Mouse (Mus musculus) frontal cortex, adult (tissue): Measurements from ENCODE around the gene Rdh12.
"Not testable (repeated sequence)": the region's sequence is repeated elsewhere in the genome, so short reads cannot be mapped to it uniquely, and the experiment has no call there.

Experiments used
- ATAC-seq: cut with Nextera tagmentation; 2 replicates; pipeline ENCODE4 v1.9.2; 2017; ENCODE audit warnings: mild to moderate bottlenecking, moderate library complexity, mixed read lengths; ENCODE audit not compliant: low TSS enrichment

The Rdh12 gene

DNA sequence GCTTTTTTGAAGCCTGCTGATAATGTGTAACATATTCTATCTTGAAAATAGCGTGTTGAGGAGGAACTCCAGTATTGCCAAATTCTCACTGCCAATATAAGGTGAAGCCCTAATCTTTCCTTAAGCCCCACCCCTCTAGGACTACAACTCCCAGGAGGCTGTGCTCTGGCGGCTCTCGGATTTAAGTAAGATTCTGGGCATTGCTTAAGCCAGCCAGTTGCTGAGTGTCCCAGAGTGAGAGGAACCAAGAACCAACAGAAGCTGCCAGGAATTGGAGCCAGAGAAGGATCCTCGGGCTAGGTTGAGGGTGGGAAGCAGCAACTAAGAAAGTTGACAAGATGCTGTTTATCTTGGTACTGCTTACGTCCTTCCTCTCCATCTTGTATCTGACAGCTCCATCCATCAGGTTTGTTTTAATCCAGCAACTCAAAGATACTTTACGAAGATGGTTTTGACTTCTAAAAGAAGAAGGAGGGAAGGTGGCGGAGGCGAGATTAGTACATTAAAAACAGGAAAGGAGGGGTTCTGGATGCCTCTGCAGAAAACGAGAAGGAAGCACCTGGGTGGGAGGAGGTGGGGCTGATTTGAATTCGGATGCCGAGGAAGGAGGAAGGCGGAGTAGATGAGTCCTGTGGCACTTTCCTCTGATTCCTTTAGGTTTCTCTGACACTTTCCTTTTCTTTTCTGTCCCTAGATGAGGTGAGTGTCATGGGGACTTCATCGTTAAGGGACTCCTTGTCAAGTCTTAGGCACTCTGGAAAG lies at the start of gene Rdh12:
Gene Rdh12, plus strand, starts transcription at position 212 of the 762 bp plus-strand sequence.
- peak; percentile 100 for ATAC-seq

DNA sequence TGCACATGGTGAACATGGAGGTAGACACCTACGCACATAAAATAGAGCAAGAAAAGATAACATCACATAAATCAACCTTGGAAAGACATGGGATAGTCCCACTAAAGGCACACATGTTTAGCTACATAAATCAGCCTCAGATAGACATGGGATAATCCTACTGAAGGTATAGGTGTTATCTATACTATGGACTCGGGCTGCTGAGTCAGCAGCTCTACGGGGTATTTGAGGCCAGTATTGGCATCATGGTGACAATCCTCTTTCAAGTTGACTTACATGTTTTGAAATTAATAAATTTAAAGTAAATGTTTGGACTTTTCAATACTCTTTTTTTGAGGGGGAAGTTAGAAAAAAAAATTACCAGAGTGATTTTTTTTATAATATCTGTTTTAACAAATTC lies 45.8 kb upstream of the Rdh12 start:
- ATAC-seq: no peak

DNA sequence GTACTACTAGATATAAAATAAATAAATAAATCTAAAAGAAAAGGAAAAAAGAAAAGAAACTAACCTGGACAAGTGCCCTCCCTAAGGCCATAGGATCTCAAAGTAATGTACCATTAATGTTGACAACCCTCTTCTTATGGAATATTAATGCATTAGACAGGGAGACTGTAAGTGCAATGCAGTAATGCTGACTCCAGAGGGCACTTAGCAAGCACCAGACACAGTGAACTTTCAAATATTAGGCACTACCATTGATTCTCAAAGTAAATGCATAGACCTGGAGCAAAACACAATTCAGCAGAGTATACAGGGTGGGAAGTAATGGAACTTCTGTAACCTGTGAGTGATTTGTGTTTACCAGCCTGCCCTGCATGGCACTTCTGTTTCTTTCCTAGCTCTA lies 39.5 kb upstream of the Rdh12 start:
- no peak for ATAC-seq

DNA sequence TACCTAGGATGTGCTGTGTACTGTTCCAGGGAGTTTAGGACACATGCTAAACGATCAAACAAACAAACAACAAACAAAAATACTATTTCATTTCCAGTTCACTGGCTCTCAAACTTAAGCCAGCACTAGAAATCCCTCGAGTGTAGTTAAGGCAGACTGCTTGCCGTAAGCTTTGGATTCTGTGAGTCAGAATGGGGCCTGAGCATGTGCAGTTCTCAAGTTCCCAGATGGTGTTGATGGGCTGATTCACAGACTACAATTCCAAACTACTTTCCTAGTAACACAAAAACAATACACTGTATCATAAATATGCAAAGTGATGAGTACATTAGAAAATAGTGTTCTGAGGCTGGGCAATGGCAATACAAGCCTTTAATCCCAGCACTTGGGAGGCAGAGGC lies 38.3 kb upstream of the Rdh12 start:
- no peak for ATAC-seq

DNA sequence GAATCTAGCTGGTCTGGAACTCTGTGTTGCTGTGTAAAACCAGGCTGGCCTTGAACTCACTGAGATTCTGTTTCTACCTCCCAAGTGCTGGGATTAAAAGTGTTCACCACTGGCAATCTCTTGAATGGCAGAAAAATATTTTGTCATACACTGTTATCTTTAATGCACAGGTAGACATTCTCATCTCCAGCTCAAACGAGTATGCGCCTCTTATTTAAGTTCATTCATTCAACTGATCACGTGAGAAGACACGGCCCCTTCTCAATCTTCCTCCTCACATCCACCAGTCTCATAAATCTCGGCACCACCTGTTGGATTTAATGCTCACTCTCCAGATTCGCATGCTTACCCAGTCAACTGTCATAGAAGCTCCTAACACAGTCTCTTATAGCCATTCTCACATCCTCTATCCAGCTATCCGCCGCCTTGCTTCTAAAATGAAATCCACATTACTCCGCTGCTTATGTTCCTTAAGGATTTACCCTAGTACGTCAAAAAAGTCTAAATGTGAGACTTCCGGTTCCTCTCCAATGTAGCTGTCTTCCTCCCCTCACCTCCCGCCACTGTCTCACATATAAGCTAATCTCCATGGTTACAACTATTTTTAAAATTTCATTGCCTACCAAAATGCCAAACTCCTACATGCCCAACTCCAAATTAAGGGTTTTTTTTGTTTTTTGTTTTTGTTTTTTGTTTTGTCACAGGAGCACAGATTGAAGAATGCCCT lies 37.3 kb upstream of the Rdh12 start:
- ATAC-seq: peak; percentile 31; the same call in 1 of the 2 replicates

DNA sequence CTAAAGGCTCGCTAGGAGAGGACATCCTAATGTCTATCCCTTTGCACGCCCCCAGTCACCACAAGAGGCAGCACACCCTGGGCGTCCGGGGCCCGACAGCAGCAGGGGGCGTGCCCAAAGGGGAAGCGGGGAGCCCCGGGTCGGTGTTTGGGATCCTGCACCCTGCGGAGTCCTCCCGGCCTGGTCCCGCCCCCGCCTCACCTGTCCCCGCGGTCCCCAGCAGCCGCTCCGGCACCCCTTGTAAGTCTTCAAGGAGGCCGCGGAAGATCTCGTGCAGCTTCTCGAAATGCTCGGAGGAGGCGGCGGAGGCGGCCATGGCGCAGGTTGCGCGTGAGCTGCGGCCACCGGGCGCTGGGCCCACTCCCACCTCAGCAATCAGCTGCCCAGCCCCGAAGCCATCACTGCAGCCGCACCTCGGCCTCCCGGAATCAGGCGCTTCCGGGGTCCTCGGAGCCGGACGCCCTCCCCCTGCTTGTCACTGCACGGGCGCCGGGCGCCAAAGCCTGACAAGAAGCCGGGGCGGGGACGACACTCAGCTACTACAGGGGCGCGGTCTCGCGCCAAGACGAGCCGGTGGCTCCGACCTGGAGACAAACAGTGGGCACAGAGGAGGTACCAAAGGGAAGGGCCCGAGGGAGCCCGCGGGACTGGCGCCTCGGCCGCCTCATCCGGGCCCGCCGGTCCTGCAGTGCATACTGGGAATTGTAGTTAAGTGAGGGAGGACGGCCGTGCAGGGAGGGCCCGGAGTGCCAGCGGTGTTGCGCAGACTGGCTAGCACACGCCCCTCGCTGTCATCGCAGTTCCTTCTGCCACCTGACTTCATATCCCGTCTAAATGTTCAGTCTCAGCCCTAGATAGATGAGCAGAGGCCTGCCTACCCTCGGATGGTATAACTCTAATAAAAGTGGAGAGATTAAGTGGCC lies 36.4 kb upstream of the Rdh12 start, which contains the start of gene Vti1b:
Gene Vti1b, minus strand, starts transcription at position 649 of the 923 bp plus-strand sequence.
- ATAC-seq: peak; percentile 96

DNA sequence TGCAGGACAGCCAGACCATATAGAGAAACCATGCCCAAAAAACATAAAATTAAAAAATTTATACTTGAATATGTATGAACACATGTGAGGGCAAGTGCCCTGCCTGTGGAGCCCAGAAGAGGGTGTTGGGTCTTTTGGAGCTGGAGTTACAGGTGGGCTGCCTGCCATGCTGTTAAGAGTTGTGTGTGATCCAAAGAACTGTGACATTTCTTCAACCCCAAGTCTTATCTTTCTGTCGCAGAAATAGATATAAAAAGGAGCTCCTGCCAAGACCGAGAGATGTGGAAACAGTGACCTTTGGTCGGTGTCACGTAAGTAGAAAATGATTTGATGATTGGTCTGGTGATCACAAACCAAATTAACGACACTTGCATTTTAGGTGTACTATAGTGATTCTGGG lies 35.0 kb upstream of the Rdh12 start:
- no peak for ATAC-seq

DNA sequence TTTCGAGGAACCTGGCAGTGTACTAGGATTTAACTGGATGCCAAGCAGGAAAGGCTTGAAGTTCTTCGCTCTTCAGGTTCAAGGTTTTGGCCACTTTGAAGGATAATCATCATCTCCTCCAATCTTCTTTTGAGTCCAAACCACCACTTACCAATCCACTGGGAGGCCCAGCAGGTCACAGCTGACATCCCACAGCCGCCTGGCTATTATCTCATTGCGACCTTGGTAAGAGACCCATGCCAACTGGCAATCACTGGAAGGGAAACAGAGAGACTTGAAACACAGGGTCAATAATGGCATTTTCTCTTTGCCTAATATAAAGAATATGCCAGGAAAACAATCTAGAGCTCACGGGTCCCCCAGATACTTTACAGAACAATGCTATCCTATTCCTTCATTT lies 32.7 kb upstream of the Rdh12 start:
- ATAC-seq: no peak

DNA sequence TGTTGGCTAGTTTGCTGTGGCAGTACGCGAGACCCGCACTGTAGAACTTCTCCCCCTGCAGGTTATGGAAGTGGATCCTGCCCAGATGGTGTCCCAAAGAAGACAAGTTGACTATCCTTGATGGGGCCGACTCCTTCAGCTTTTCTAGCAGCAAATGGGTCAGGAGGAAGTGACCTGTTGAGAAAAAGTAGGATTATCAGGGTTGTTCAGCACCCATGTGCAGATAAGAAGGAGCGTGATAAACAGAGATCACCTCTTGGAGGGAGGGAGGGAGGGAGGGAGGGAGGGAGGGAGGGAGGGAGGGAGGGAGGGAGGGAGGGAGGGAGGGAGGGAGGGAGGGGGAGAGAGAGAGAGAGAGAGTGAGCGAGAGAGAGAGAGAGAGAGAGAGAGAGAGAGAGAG lies 23.6 kb upstream of the Rdh12 start:
- not testable (repeated sequence) for ATAC-seq

DNA sequence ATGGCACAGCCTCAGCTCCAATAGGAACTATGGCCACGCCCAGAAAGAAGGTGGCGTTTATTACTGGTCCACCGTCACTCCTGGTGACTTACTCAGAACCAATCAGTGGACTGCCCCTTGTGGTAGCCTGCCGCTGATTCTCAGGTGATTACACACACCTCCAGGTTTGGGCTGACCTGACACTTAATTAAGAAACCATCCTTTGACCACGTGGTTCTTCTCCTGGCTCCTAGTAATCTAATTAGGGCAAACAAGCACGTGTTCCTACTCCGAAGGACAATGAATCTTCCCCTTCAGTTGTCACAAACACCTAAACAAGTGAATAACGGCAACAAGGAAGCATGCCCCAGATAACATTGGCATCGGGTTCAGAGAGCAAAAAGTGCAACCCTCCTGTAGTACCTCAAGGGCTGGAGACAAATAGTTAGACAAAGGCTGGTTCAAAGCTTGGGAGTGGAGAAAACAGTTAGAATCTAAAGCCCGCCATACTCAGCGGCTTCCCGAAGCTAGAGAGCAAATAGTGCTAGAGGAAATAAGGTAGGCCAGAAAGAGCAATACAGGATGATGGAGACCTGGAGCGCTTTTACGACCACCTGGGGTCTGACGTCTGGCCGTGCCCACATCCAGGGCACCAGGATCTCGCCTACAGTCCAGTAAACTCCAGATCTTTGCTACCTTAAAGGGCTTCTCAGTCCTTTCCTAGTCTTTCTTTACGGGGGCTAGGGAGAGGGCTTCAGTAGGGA lies 17.6 kb upstream of the Rdh12 start:
- peak; percentile 94 for ATAC-seq

DNA sequence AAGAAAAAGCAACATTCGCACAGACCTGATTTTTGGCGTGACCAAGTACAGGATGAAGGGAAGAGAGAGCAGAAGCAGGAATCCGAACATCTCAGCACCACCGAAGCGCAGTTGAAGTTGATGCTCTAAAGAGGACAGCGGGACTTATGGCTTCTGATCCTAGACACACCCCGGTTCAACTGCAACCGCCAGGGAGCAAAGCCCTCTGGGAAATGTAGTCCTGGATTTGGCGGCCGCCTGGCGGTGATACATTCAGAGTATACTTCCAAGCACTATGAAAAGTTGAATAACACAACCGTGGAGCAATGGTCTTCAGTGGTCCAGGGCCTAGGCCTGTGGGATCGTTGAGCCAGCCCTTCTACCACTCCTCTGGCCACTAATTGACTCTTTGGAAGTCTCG lies 17.0 kb upstream of the Rdh12 start:
- ATAC-seq: peak; percentile 95

DNA sequence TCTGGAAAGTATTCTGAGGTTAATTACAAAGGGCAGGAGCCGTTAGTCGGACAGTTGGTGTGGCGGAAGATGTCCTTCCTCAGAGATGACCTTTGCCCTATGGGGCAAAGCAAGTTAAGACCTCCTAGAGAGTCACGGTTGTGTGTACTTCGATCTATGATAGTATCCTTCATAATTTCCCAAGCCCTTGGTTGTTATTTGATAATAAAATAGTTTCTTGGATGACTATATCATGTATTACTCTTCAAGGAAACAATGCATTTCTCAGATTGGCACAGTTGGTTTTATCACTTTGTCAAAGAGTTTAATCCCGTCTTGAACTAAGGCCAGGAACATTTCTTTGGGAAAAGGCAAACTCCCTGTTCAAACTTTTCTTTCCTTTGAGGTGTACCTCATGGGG lies 16.5 kb upstream of the Rdh12 start, which contains the start of gene Rdh11:
Gene Rdh11, minus strand, starts transcription at position 101 of the 400 bp plus-strand sequence.
- ATAC-seq: no peak

DNA sequence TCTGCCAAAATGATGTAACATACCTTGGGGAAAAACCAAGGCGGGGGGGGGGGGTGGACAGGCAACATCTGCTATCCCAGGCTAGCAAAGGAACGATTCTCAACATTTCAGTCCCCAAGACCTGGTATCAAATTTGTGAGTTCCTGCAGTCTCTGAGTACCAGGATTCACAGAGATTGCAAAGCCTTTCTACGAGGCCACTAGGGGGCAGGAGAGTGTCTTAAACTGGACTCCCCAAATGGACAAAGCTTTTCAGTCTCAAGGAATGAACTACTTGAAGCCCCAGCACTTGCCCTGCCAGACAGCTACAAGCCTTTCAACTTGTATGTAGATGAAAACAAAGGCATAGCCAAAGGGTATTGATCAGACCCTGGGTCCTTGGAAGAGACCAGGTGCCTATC lies 15.3 kb upstream of the Rdh12 start:
- no peak for ATAC-seq

DNA sequence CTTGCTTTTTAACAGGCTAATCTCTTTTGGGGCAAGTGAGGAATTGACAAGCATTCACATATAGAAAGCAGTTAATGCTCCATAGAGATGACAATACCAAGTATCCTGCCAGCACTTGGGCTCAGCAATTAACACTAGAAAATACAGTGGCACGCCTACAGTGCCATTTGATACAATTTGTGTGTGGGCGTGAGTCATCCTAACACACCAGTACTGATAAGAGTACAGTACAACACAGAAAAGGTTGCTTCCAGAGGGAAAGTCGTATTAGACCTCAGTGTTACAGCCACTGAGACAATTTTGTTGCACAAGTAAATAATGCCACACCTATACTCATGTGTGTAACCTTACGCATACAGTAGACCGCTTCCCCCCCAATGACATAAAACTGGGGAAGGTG lies 11.6 kb upstream of the Rdh12 start:
- ATAC-seq: no peak

DNA sequence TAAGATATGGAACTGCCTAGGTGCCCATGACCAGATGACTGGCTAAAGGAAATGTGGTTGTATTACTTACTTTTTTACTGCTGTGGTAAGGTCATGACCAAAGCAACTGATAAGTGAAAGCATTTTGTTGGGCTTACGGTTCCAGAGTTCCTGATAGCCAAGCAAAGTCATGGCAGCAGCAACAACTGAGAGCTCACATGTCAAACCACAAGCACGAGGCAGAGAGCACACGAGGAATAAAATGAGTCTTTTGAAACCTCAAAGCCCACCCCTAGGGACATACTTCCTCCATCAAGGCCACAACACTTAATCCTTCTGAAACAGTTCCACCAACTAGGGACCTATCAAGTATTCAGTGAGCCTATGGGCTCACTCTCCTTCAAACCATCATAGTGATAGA lies 6.8 kb upstream of the Rdh12 start:
- ATAC-seq: no peak

DNA sequence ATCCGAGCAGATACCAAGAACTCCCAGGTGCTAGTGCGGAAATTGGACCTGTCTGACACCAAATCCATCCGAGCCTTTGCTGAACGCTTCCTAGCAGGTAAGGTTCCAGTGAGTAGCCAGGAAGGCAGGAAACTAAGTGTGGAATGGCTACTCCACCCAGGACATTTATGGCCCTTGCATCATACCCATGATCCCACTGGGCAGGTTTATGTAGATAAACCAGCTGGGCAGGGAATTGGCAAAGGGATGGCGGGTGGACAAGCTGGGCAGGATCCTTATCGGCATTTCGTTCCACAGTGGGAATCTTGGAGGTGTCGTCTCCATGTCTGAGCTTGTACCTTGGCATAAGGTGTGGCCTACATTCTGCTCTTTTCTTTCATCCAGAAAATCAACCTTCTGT lies 2.7 kb downstream of the Rdh12 start:
- no peak for ATAC-seq

DNA sequence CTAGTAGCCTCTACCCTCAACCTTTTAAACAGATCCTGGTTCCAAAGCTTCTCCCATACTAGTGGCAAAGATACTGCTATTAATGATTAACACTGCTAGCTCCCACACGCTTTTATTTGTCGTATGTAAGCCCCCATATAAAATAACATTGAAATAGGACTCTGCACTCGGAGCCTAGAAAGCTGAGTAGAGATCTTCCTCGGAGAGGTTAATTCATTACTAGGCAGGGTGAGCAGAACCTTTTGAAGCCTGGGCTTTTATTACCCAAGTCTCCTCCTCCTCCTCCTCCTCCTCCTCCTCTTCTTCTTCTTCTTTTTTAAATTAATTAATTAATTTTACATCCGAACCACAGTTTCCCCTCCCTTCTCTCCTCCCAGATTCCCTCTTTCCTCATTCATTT lies 8.8 kb downstream of the Rdh12 start:
- no peak for ATAC-seq

DNA sequence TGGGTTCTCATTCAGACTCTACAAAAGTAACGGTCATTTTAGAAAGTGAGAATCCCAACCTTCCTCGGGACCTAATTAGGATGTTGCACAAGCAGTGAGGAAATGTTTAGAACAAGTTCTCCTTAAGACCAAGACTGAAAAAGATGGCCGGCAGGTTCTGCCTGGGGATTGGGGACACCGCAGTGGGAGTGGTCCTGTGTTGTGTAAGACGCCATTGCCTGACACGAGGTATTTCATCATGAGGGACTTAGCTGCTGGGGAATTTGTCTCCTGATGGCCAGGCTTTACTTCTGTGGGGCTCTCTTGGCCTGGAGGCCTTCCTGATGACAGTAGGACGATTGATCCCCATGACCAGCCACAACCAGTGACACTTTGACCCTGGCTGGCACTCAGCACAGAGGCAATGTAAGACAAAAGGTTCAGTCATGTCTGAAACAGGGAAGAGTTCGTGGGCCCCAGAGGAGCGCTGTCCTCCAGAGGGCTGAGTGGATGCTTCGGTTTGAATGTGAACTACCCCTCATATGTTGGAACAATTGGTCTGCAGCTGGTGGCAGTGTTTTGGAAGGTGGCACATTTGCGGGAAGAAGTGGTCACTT lies 26.9 kb downstream of the Rdh12 start:
- no peak for ATAC-seq

DNA sequence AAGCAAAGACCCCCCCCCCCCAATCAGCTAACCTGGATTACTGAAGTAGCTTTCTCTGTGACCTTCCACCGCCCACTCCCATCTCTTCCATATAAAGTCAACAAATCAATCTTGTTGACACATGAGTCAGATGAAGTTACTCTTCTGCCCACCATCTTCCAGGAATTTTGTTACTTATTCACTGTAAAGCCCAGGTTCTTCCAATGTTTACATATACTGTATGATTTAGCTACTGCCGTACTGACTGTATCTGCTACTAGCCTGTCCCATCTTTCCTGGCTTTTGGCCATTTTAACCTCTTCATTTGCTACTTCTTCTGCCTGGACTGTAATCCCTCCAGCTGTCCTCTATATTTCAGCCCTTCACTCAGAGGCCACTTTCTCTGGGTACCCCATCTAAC lies 33.3 kb downstream of the Rdh12 start:
- no peak for ATAC-seq

DNA sequence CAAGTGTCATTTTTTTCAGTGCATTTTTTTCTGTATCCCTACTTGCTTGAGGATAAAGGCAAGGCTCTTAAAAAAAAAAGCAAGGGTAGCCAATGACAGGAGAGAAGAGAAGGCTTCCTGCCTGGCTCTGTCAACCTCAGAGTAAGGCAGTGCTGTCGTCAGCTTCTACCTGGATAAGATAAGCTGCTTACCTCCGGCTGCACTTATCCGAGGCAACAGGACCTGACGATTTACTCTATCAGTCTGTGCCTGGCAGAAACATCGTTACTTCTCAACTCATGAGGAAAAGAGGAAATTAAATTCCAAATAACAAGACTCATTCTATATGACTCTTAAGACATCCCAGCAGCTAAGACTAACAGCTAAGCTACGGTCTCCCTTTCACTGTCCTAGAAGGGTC lies 34.2 kb downstream of the Rdh12 start:
- no peak for ATAC-seq

DNA sequence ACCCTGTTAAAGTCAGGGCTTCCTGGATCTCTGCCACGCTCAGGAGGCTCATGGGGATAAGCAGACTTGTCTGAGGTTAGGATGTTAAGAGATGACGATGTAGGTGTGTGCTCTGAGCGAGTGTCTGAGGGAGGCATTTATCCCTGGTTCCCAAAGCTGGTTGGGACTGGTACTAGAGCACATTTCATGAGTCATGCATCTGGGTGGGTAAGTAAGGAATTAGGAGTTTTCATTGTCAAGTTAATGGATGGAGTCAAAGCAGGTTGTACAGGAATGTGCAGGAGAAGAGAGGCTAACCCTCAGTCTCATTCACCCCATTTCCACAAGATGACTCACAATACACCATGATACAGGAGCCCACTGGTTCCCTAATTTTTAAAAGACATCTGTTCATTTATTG lies 39.4 kb downstream of the Rdh12 start:
- ATAC-seq: no peak
